Mouse (Mus musculus) intestine, embryonic 16.5 days (tissue): ENCODE measurements around the gene Cfap45. TPM values are rescaled to one million over a fixed set of nuclear protein-coding genes. Genes with fewer than 3 reads are reported as not detected.

Experiments
- ATAC-seq: fragments of 200-750 bp; cut with Nextera tagmentation; 2 replicates; pipeline ENCODE4 v1.8.0; 2017; ENCODE audit warnings: moderate TSS enrichment, moderate library complexity
- H3K27ac ChIP-seq: fragments of 300-500 bp; sonication (generic); 2 replicates; pipeline ENCODE4 v1.5.1; 2014; ENCODE audit warnings: mild to moderate bottlenecking, low read length
- H3K27me3 ChIP-seq: fragments of 300-500 bp; sonication (generic); replicated peaks from 2 replicates; pipeline ENCODE4 v1.6.1; 2014; ENCODE audit warnings: low read length, control low read depth, mixed read lengths; ENCODE audit not compliant: control insufficient read depth, insufficient read depth
- H3K36me3 ChIP-seq: fragments of 300-500 bp; sonication (generic); 2 replicates; pipeline ENCODE4 v1.6.1; 2014; ENCODE audit warnings: low read length, control low read depth; ENCODE audit not compliant: control insufficient read depth, insufficient read depth
- H3K4me1 ChIP-seq: fragments of 300-500 bp; sonication (generic); 2 replicates; pipeline ENCODE4 v1.6.1; 2014; ENCODE audit warnings: low read length, control low read depth, mixed read lengths; ENCODE audit not compliant: control insufficient read depth, insufficient read depth
- H3K4me2 ChIP-seq: fragments of 300-500 bp; sonication (generic); 2 replicates; pipeline ENCODE4 v1.6.1; 2014; ENCODE audit warnings: low read depth, low read length, control low read depth
- H3K4me3 ChIP-seq: fragments of 300-500 bp; sonication (generic); 2 replicates; pipeline ENCODE4 v1.5.1; 2014; ENCODE audit warnings: mild to moderate bottlenecking, low read length
- H3K9ac ChIP-seq: fragments of 300-500 bp; sonication (generic); 2 replicates; pipeline ENCODE4 v1.6.1; 2014; ENCODE audit warnings: low read depth, low read length
- H3K9me3 ChIP-seq: fragments of 300-500 bp; sonication (generic); 2 replicates; pipeline ENCODE4 v1.6.1; 2016; ENCODE audit warnings: low read length, control low read depth; ENCODE audit not compliant: control insufficient read depth
- WGBS: fragments of 180-500 bp; shearing (Covaris S2); extraction: QIAGEN DNeasy Blood & Tissue Kit; methylation state at CpG from one replicate; pipeline ENCODE4 v1.1.7; 2014; 5-methylcytosine and 5-hydroxymethylcytosine counted together
- polyA plus RNA-seq: library from polyadenylated mRNA; unstranded; fragments of >200 nt; fragmentation: Nextera tagmentation; extraction: Ambion mirVana; gene quantifications from 2 replicates; pipeline ENCODE4 v1.2.1, GENCODE M21; 2015

The Cfap45 gene
- polyA plus RNA-seq, 1 experiment from 2014 or later: 1.3 TPM

DNA sequence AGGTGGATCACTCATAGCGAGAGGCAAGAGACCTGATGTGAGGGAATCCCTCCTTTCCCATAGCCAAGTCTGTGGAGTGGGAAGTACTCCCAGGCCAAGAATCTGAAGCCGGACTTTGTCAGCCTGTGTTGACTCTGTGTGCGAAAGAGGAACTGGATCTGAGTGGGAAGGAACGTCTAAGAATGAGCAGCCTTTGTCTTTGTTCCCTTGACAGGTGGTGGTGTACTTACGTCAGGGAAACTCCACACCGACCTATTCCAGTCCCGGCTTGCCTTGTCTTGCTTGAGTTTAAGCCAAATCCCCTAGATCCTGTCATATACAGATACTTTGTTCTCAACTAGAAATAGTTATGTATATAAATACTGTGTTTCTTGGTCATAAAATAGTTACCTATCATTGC, 1.9 kb downstream of the Cfap45 start:
- 64% methylated on average over 7 of the region's 7 CpGs for WGBS
- no peak overlapping the region for H3K27ac ChIP-seq
- no peaks in the 10 kb centered on the region for H3K9me3 ChIP-seq
- no peak overlapping the region for H3K9ac ChIP-seq
- H3K27me3 ChIP-seq: no peaks in the 10 kb centered on the region
- no peak for ATAC-seq
- H3K4me2 ChIP-seq: no peak overlapping the region
- H3K36me3 ChIP-seq: no peaks in the 10 kb centered on the region
- H3K4me1 ChIP-seq: peaks cover 21% of the 10 kb centered on the region
- H3K4me3 ChIP-seq: no peak overlapping the region

DNA sequence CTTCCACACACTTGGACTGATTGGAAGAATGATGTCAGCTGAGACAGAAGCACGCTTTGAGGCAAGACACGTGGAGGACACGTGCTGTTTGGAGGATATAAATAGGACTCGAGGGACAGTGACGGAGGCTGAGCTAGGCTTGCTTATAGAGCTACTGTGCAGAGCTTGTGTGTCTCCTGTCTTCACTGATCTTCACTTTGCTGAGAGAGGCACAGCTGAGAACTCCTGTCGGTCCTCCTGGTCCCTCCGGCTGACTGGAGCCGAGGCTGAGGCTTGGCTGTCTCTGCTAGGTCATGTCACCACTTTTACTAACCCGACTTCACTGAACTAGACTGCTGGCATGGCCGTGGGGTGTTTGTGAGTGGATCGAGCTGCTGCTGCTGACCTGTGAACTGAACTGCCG, 3.1 kb downstream of the Cfap45 start:
- ATAC-seq: no peak

DNA sequence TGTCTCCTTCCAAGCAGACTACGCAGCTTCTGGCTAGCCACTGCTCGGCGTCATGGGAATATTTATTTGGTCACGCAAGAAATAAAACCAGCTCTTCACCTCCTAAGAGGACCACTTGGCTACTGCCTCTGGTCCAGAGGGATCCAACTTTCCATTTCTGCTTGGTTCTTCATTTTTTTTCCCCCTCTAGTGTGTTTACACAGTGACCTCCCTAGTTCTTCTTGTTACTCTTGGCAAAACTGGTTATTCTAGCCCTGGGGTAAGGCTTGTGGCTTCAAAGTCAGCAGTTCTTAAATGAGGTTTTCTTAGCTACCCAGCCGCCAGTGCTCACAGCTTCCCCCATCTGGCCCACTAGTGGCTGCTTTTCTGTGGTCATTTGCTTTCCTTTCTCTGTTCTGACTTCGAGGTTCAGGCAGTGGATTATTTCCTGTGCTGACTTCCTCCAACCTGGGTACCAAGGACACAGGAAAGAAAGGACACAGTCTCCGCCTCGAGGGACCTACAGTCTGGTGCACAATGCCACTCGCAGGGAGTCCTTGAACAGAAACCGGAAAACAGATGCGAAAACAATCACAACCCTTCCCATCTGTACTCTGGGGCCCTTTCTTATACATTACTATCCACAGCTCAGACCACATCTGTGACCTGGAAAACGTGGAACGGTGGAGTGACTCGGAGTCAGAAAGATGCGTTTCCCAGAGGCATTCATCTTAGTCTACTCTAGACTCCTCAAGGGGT, 4.6 kb downstream of the Cfap45 start:
- H3K4me1 ChIP-seq: peaks cover 16% of the 10 kb centered on the region
- H3K36me3 ChIP-seq: no peaks in the 10 kb centered on the region
- no peaks in the 10 kb centered on the region for H3K9me3 ChIP-seq
- no peak overlapping the region for H3K4me3 ChIP-seq
- ATAC-seq: peak; percentile 26
- peak overlapping the region; percentile 30; the same call in 1 of the 2 replicates for H3K4me2 ChIP-seq
- 35% methylated on average over 15 of the region's 15 CpGs for WGBS
- peak overlapping the region; percentile 30 for H3K9ac ChIP-seq
- peak overlapping the region; percentile 68; the same call in 1 of the 2 replicates for H3K27ac ChIP-seq
- H3K27me3 ChIP-seq: no peaks in the 10 kb centered on the region

More for the DNA sequence above, 3.1 kb downstream of the Cfap45 start:
- 63% methylated on average over 12 of the region's 12 CpGs for WGBS
- Histone ChIP-seq H3K9ac (no peak overlapping the region), H3K4me2 (no peak overlapping the region), H3K36me3 (no peaks in the 10 kb centered on the region), H3K27ac (no peak overlapping the region), H3K4me1 (peaks cover 21% of the 10 kb centered on the region), H3K9me3 (no peaks in the 10 kb centered on the region), H3K27me3 (no peaks in the 10 kb centered on the region), H3K4me3 (no peak overlapping the region)

DNA sequence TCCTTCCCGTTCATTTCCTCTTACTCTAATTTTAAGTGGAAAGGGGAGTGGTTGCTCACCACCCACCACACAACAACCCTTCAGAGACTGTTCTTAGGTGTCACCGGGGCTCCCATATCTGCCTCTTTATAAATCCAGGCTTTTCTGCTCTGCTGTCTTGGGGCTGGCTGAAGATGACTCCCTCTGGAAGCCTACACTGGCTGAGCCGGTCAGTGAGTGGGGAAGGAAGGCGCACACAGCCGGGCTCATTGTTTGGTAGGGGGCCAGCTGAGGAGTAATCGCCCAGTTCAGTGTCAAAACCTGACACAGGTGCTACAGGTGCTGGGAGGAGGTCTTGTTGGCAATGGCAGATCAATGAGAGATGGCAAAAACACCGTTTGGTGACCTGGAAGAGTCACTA, 5.4 kb downstream of the Cfap45 start:
- Histone ChIP-seq H3K4me1 (peaks cover 15% of the 10 kb centered on the region), H3K4me3 (no peak overlapping the region), H3K4me2 (no peak overlapping the region), H3K9ac (no peak overlapping the region), H3K27ac (peak overlapping the region; percentile 33; the same call in 1 of the 2 replicates), H3K36me3 (no peaks in the 10 kb centered on the region), H3K9me3 (no peaks in the 10 kb centered on the region), H3K27me3 (no peaks in the 10 kb centered on the region)
- ATAC-seq: no peak
- WGBS: 66% methylated on average over 7 of the region's 7 CpGs

DNA sequence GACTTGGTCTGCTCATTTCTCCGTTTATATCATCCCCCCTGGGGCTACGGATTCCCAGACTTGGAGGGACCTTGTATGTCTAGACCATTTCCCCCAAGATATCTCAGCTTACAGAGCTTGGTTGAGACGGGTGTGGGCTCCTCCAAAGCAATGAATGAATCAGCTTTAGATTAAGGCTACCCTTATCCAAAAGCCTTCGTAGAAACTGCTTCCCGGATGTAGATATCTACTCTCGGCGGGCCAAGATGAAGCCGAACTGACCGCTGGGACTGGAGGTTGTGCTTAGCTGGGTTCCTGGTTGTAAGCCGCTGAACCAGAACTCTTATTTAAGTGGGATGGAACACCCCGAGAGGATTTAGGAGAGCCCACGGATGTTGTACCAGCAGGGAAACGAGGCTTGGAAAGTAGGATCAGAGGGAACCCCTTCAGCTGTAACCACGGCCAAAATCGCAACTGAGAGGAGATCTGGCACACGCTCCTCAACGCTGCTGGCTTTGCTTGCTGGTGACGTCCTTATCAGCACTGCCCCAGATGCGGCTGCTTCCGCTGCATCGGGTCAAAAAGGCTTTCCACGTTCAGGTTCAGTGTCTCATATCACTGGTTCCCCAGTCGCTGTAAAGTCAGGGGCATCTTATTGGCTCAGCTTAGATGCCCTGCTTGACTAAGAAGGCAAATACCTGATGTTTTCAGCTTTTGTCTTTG, 5.9 kb downstream of the Cfap45 start:
- no peak overlapping the region for H3K9ac ChIP-seq
- H3K27ac ChIP-seq: no peak overlapping the region
- no peak overlapping the region for H3K4me2 ChIP-seq
- H3K36me3 ChIP-seq: no peaks in the 10 kb centered on the region
- H3K27me3 ChIP-seq: no peaks in the 10 kb centered on the region
- no peaks in the 10 kb centered on the region for H3K9me3 ChIP-seq
- ATAC-seq: no peak
- H3K4me3 ChIP-seq: no peak overlapping the region
- H3K4me1 ChIP-seq: peaks cover 12% of the 10 kb centered on the region
- WGBS: 64% methylated on average over 23 of the region's 23 CpGs

DNA sequence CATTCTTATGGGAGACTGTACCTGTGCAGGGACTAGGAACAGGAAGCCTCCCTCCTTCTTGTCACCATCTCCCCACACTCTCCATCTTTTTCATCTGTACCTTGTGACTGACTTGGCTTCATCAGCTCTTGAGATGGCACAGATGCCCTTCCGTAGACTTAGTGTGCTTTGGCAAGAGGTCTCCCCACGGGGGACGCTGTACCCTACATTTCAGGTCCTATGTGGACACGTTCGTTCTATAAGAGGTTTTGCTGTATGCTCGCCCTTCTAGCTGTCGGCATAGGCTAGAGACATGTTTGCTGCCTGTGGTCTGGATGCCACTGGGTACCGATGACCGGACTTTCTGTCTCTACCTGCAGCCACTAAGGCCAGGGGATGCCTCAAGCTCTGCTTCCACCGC, 6.8 kb downstream of the Cfap45 start:
- no peak overlapping the region for H3K4me3 ChIP-seq
- ATAC-seq: no peak
- 95% methylated on average over 10 of the region's 10 CpGs for WGBS

DNA sequence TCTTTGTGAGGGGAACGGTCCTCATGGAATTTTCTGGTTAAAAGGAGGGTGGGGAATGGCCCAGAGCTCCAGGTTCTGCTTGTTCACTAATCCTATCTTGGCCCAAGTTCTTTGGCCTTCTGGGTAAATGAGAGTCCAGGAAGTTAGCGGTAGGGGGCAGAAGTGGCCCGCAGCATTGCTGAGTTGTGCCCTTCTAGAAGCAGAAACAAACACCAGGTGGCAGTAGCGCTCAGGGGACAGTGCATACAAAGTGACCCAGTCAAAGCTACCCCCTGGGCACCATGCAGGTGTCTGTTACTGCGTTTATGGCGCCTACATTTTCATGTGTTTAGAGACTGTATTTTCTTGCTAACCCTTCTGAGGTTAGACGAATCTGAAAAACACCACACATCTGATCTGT, 8.1 kb downstream of the Cfap45 start:
- 5% methylated on average over 7 of the region's 7 CpGs for WGBS
- H3K36me3 ChIP-seq: no peaks in the 10 kb centered on the region
- no peaks in the 10 kb centered on the region for H3K9me3 ChIP-seq
- H3K27me3 ChIP-seq: no peaks in the 10 kb centered on the region
- peaks cover 17% of the 10 kb centered on the region for H3K4me1 ChIP-seq
- no peak overlapping the region for H3K9ac ChIP-seq
- peak; percentile 72 for ATAC-seq
- no peak overlapping the region for H3K27ac ChIP-seq
- no peak overlapping the region for H3K4me3 ChIP-seq
- no peak overlapping the region for H3K4me2 ChIP-seq

More for the DNA sequence above, 6.8 kb downstream of the Cfap45 start:
- no peak overlapping the region for H3K27ac ChIP-seq
- no peak overlapping the region for H3K4me2 ChIP-seq
- peaks cover 12% of the 10 kb centered on the region for H3K4me1 ChIP-seq
- H3K36me3 ChIP-seq: no peaks in the 10 kb centered on the region
- H3K9me3 ChIP-seq: no peaks in the 10 kb centered on the region
- H3K27me3 ChIP-seq: no peaks in the 10 kb centered on the region
- no peak overlapping the region for H3K9ac ChIP-seq

DNA sequence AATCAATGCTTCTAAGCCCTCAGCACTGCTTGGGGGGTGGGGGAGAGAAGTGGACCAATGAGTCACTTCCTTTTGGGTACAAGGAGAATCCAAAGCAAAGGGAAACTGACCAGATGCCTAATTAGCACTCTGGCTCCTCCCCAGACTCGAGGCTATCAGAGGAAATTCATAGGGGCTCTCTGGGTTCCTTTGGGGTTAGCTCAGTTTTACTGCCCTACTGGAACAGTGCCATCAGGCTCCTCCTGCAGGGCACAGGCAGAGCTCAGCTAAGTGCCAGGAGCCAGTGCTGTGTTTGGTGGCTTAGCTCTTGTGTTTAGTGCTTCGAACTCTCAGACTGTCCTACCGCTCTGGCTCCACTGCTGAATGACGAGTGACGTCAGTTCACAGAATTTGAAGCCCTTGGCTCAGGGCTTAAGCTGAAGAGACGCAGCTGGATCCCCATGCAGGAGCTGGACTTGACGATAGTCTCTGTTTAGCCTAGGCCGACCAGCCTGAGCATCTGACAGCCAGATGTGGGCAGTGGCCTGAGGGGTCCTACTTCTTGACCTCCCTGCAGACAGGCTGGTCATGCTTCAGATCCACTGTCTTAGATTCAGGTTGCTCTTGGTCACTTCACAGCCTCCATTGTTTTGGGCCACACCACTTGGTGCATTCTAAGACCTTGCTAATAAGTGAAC, 10.1 kb downstream of the Cfap45 start:
- H3K9ac ChIP-seq: no peak overlapping the region
- no peak overlapping the region for H3K4me3 ChIP-seq
- H3K27ac ChIP-seq: no peak overlapping the region
- 27% methylated on average over 8 of the region's 8 CpGs for WGBS
- no peak overlapping the region for H3K4me2 ChIP-seq
- no peaks in the 10 kb centered on the region for H3K27me3 ChIP-seq
- peak; percentile 22; the same call in 1 of the 2 replicates for ATAC-seq
- H3K9me3 ChIP-seq: no peaks in the 10 kb centered on the region
- H3K4me1 ChIP-seq: peaks cover 9% of the 10 kb centered on the region; the same call in 1 of the 2 replicates
- no peaks in the 10 kb centered on the region for H3K36me3 ChIP-seq

DNA sequence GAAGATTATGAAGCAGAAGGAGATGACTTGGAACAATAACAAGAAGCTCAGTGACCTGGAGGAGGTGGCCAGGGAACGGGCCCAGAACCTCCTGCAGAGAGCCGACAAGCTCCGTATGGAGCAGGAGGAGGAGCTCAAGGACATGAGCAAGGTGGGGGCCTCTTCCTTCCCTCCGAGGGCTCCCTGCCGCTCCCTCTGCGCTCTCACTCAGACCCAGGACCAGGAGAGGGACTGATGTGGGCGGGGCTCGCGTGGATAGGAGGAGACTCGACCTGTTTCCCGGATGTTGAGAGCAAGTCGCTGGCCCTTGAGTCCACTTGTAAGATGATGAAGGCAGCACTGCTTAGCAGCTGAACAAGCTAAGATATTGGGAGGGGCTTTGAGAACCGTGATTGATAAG, 11.9 kb downstream of the Cfap45 start:
- WGBS: 1% methylated on average over 13 of the region's 13 CpGs
- Histone ChIP-seq H3K9ac (no peak overlapping the region), H3K9me3 (no peaks in the 10 kb centered on the region), H3K4me3 (peak overlapping the region; percentile 28; the same call in 1 of the 2 replicates), H3K4me2 (peak overlapping the region; percentile 51), H3K4me1 (peaks cover 9% of the 10 kb centered on the region; the same call in 1 of the 2 replicates), H3K36me3 (no peaks in the 10 kb centered on the region), H3K27ac (no peak overlapping the region), H3K27me3 (no peaks in the 10 kb centered on the region)
- peak; percentile 84 for ATAC-seq
